Mouse (Mus musculus) cerebellum, adult 2 months (tissue): Measurements from ENCODE around the gene Cyb561d2. TPM values are rescaled to one million over a fixed set of nuclear protein-coding genes. Genes with fewer than 3 reads are reported as not detected.

Experiments used
- DNase-seq, 2 experiments: peaks; one replicate each; pipeline ENCODE4 v3.0.0; 2021
- H3K27ac ChIP-seq: fragments of 200-500 bp; 2 replicates; pipeline ENCODE4 v1.5.1; 2012; ENCODE audit warnings: low read length, control low read depth, inconsistent platforms; ENCODE audit not compliant: insufficient read depth
- H3K27me3 ChIP-seq: fragments of 200-500 bp; 2 replicates; pipeline ENCODE4 v1.6.1; 2012; ENCODE audit warnings: inconsistent platforms, mild to moderate bottlenecking, low read length, moderate library complexity; ENCODE audit not compliant: control insufficient read depth, insufficient read depth
- H3K4me1 ChIP-seq: fragments of 200-500 bp; 2 replicates; pipeline ENCODE4 v1.6.1; 2011; ENCODE audit warnings: low read length; ENCODE audit not compliant: control insufficient read depth, insufficient read depth
- H3K4me3 ChIP-seq: fragments of 200-500 bp; replicated peaks from 2 replicates; pipeline ENCODE3; 2011; ENCODE audit warnings: mild to moderate bottlenecking, low read depth, low read length, control low read depth; ENCODE audit not compliant: insufficient read depth
- CTCF ChIP-seq: fragments of 200-500 bp; IDR thresholded peaks from 2 replicates; pipeline ENCODE4 v1.5.1; 2011; ENCODE audit warnings: low read depth, mild to moderate bottlenecking, control low read depth, low read length, moderate library complexity, borderline replicate concordance; ENCODE audit not compliant: insufficient read depth
- POLR2A ChIP-seq: fragments of 200-500 bp; IDR thresholded peaks from 2 replicates; pipeline ENCODE4 v1.6.1; 2011; ENCODE audit warnings: low read length, control low read depth, borderline replicate concordance; ENCODE audit not compliant: insufficient read depth
- WGBS: fragments of 180-500 bp; shearing (Covaris S2); methylation state at CpG from one replicate; pipeline ENCODE4 v1.1.7; 2018; 5-methylcytosine and 5-hydroxymethylcytosine counted together
- polyA plus RNA-seq: library from polyadenylated mRNA; depleted of rRNA; stranded (reverse); fragments of >200 nt; gene quantifications from 2 replicates; pipeline ENCODE4 v1.2.3, GENCODE M21; 2012

Gene Cyb561d2
- polyA plus RNA-seq, 1 experiment: 21.2 TPM

DNA sequence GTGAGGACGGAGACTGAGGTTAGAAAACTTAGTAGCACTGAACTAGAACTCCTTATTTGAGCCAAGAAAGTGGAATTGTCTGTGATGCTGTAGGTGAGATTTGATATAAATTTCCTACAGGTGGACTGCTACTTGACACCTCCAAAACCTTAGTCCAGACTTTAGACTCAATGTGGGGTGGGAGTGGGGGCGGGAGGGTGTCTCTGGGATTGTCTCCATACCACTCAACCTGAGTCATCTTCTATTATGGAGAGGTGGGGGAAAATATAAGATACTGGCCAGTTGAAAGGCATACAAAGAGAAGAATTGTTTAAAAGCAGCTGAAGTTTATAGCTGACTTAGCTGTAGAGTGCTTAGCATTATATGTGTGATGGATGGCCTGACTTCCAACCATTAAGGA, 13.7 kb upstream of the Cyb561d2 start:
- H3K27me3 ChIP-seq: no peaks in the 10 kb centered on the region
- no peak for DNase-seq
- 36% methylated on average over 2 of the region's 2 CpGs for WGBS
- H3K4me1 ChIP-seq: peaks cover 3% of the 10 kb centered on the region; the same call in 1 of the 2 replicates
- no peak for TF ChIP-seq CTCF
- no peak for TF ChIP-seq POLR2A
- peak overlapping the region; percentile 88 for H3K4me3 ChIP-seq
- H3K27ac ChIP-seq: no peak overlapping the region

GRCm38 (mm10) chr9:107555031-107555457, 13.1 kb upstream of the Cyb561d2 start:
- H3K4me3 ChIP-seq: peak overlapping the region; percentile 88
- H3K27me3 ChIP-seq: no peaks in the 10 kb centered on the region
- peak overlapping the region; percentile 73 for H3K27ac ChIP-seq
- H3K4me1 ChIP-seq: peaks cover 3% of the 10 kb centered on the region; the same call in 1 of the 2 replicates
- WGBS: under 1% methylated on average over 23 of the region's 23 CpGs
- no peak for TF ChIP-seq POLR2A
- TF ChIP-seq CTCF: no peak
- no peak for DNase-seq

DNA sequence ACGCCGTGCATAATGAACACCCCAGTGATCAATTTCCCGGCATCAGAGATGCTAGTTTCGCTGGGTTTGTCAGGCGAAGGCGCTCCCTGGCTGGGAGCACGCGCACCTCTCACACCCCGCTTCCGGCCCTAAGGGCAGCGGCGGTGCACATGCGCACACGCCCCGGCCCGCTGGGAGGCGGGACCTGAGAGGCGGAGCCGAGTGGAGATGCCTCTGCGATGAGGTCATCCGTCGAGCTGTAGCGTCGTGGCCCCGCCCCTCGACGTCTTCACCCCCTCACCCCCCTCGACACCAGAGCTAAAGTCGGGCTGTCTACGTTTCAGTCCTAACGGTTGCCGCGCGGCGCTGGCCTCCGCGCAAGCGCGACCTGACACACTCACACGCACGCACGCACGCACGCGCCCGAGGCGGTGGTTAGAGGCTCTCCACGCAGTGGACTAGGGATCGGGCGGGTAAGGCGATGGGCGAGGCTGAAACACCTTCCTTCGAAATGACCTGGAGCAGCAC, 12.4 kb upstream of the Cyb561d2 start:
- WGBS: under 1% methylated on average over 53 of the region's 53 CpGs
- peak; percentile 94 to 96 for DNase-seq
- peak; percentile 91 for TF ChIP-seq POLR2A
- TF ChIP-seq CTCF: no peak
- Histone ChIP-seq H3K27ac (peak overlapping the region; percentile 73), H3K4me3 (peak overlapping the region; percentile 88), H3K27me3 (no peaks in the 10 kb centered on the region), H3K4me1 (peaks cover 3% of the 10 kb centered on the region; the same call in 1 of the 2 replicates)

GRCm38 (mm10) chr9:107553541-107554318, 11.7 kb upstream of the Cyb561d2 start:
- DNase-seq: peak in 1 of 2 experiments; percentile 62

DNA sequence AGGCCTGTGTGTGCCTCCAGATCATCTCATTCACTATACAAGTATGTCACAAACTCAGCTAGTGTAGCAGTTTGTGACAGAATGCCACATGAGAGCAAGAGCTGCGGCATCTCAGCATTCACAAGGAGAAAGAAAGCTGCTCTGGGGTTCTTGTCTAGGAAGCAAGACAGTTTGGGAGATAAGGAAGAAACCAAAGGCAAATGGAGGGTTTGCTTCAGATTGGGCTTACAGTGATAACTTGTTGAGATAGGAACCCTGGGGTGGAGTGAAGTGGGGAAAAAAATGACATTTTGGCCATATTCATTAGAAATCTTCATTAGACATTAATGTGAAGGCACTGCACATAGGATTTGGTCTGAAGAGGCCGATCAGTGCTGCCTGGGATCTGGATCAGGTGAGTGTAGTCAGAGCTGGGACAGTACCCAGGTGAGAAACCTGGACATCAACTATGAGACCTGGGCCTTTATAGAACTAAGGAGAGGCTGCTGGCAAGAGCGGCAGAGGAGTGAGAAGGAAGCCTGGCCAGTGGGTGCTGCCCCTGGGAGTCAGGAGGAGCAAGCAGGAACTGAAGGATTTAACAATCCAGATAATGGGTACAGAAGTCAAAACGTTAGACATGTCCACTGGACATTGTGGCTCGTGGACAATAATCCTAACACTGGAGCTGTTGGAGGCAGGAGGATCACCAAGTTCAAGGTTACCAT, 10.8 kb upstream of the Cyb561d2 start:
- TF ChIP-seq POLR2A: no peak
- TF ChIP-seq CTCF: no peak
- 89% methylated on average over 5 of the region's 5 CpGs for WGBS
- no peak overlapping the region for H3K27ac ChIP-seq
- DNase-seq: no peak
- no peaks in the 10 kb centered on the region for H3K27me3 ChIP-seq
- H3K4me3 ChIP-seq: no peak overlapping the region
- peaks cover 3% of the 10 kb centered on the region; the same call in 1 of the 2 replicates for H3K4me1 ChIP-seq

More at GRCm38 (mm10) chr9:107553541-107554318, 11.7 kb upstream of the Cyb561d2 start:
- Histone ChIP-seq H3K4me1 (peaks cover 3% of the 10 kb centered on the region; the same call in 1 of the 2 replicates), H3K4me3 (peak overlapping the region; percentile 62), H3K27ac (0 out of 2 replicates have a peak overlapping the region, but pooled peaks have one; percentile 4), H3K27me3 (no peaks in the 10 kb centered on the region)
- no peak for TF ChIP-seq POLR2A
- no peak for TF ChIP-seq CTCF
- 14% methylated on average over 37 of the region's 37 CpGs for WGBS

DNA sequence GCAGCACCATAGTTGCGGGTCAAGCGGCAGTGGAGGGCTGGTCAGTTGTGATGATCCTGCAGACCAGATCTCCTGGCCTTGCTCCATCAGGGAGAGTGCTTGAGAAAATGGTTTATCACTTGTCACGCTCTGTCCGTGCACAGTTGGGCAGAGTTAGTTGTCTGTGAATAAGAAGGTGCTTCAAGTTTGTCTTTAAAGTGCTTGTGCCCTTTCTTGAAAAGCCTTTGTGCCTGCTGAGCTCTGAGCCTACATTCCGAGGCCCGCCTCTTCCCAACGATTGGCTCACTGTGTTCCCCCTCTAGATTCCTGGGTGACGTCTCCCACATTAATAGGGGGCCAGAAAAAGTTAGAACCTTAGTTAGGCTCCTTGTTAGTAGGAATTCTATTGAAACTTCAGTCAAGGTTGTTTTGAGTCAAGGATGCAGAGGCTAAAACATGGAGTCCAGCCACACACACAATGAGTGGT, 9.9 kb upstream of the Cyb561d2 start:
- Histone ChIP-seq H3K27me3 (no peaks in the 10 kb centered on the region), H3K4me3 (no peak overlapping the region), H3K27ac (no peak overlapping the region), H3K4me1 (peaks cover 3% of the 10 kb centered on the region; the same call in 1 of the 2 replicates)
- DNase-seq: no peak
- WGBS: 66% methylated on average over 8 of the region's 8 CpGs
- TF ChIP-seq POLR2A (no peak), CTCF (no peak)

GRCm38 (mm10) chr9:107551117-107551889, 9.3 kb upstream of the Cyb561d2 start, which contains the start of gene Rassf1:
Gene Rassf1, plus strand, starts transcription at chr9:107551555.
- Histone ChIP-seq H3K27ac (no peak within 1 kb of the TSS), H3K4me1 (no peaks in the 10 kb centered on the region), H3K27me3 (no peaks in the 10 kb centered on the region), H3K4me3 (peak within 1 kb of the TSS; percentile 0)
- whole genome bisulfite sequencing: 11% methylated on average over 63 of the region's 63 CpGs
- DNase-seq: peak; percentile 44 to 55
- TF ChIP-seq CTCF (no peak), POLR2A (no peak)
